Mouse (Mus musculus) lung, embryonic 16.5 days (tissue): ENCODE results near the gene Emg1. TPM values are rescaled to one million over a fixed set of nuclear protein-coding genes. Genes with fewer than 3 reads are reported as not detected.

Experiments used
- ATAC-seq: fragments of 200-750 bp; cut with Nextera tagmentation; 2 replicates; pipeline ENCODE4 v1.8.0; 2017; ENCODE audit warnings: low read depth, mild to moderate bottlenecking, moderate library complexity
- H3K27ac ChIP-seq: fragments of 300-500 bp; sonication (generic); 2 replicates; pipeline ENCODE4 v1.5.1; 2014; ENCODE audit warnings: mild to moderate bottlenecking, control low read depth, low read length
- H3K27me3 ChIP-seq: fragments of 300-500 bp; sonication (generic); 2 replicates; pipeline ENCODE4 v1.6.1; 2014; ENCODE audit warnings: low read depth, low read length, mixed read lengths; ENCODE audit not compliant: control insufficient read depth, insufficient read depth
- H3K36me3 ChIP-seq: fragments of 300-500 bp; sonication (generic); 2 replicates; pipeline ENCODE4 v1.6.1; 2014; ENCODE audit warnings: low read length; ENCODE audit not compliant: control insufficient read depth, insufficient read depth
- H3K4me1 ChIP-seq: fragments of 300-500 bp; sonication (generic); replicated peaks from 2 replicates; pipeline ENCODE4 v1.6.1; 2014; ENCODE audit warnings: low read length, mixed read lengths; ENCODE audit not compliant: control insufficient read depth, insufficient read depth
- H3K4me2 ChIP-seq: fragments of 300-500 bp; sonication (generic); 2 replicates; pipeline ENCODE4 v1.6.1; 2014; ENCODE audit warnings: low read depth, low read length, control low read depth
- H3K4me3 ChIP-seq: fragments of 300-500 bp; sonication (generic); 2 replicates; pipeline ENCODE4 v1.5.1; 2014; ENCODE audit warnings: mild to moderate bottlenecking, low read length, control low read depth
- H3K9ac ChIP-seq: fragments of 300-500 bp; sonication (generic); 2 replicates; pipeline ENCODE4 v1.6.1; 2014; ENCODE audit warnings: low read length, control low read depth
- H3K9me3 ChIP-seq: fragments of 300-500 bp; sonication (generic); 2 replicates; pipeline ENCODE4 v1.6.1; 2016; ENCODE audit warnings: low read length; ENCODE audit not compliant: control insufficient read depth
- WGBS: fragments of 180-500 bp; shearing (Covaris S2); extraction: QIAGEN DNeasy Blood & Tissue Kit; methylation state at CpG from one replicate; pipeline ENCODE4 v1.1.7; 2014; 5-methylcytosine and 5-hydroxymethylcytosine counted together
- microRNA counts: library from miRNA; unstranded; fragments of <30 nt; microRNA quantifications from one replicate; lab custom pipeline; 2016
- microRNA-seq: library from miRNA; unstranded; fragments of <30 nt; microRNA quantifications from one replicate; pipeline ENCODE4, GENCODE M21; 2016
- polyA plus RNA-seq: library from polyadenylated mRNA; unstranded; fragments of >200 nt; fragmentation: Nextera tagmentation; extraction: Ambion mirVana; gene quantifications from 2 replicates; pipeline ENCODE4 v1.2.1, GENCODE M21; 2015

The Emg1 gene
- polyA plus RNA-seq, 1 experiment from 2014 or later, result 192 TPM

DNA sequence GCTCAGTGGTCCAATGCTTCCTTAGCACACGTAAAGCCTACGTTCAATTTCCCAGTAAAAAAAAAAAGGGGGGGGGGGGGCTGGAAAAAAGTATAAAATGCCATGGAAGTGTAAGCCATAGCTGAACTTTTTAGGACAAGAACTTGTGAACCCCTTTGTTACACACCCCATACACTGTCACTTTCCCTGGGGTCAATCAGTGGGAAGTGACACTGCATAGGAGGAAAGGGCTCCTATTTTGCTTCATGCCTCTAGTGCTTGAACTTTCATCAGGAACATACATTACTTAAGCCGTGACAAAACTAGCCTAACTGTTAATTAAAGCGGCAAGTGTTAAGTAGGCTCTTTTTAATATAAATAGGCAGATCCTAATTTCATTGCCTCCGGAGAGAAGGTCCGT, 50.0 kb downstream of the Emg1 start:
- no peak for ATAC-seq
- H3K9me3 ChIP-seq, result no peaks in the 10 kb centered on the region
- H3K27me3 ChIP-seq, result no peaks in the 10 kb centered on the region
- H3K9ac ChIP-seq, result peak overlapping the region; percentile 70
- H3K4me1 ChIP-seq, result peaks cover 4% of the 10 kb centered on the region; the same call in 1 of the 2 replicates
- H3K27ac ChIP-seq, result peak overlapping the region; percentile 79
- WGBS, result 27% methylated on average over 6 of the region's 6 CpGs
- peak overlapping the region; percentile 81 for H3K4me3 ChIP-seq
- peak overlapping the region; percentile 56 for H3K4me2 ChIP-seq
- no peaks in the 10 kb centered on the region for H3K36me3 ChIP-seq

DNA sequence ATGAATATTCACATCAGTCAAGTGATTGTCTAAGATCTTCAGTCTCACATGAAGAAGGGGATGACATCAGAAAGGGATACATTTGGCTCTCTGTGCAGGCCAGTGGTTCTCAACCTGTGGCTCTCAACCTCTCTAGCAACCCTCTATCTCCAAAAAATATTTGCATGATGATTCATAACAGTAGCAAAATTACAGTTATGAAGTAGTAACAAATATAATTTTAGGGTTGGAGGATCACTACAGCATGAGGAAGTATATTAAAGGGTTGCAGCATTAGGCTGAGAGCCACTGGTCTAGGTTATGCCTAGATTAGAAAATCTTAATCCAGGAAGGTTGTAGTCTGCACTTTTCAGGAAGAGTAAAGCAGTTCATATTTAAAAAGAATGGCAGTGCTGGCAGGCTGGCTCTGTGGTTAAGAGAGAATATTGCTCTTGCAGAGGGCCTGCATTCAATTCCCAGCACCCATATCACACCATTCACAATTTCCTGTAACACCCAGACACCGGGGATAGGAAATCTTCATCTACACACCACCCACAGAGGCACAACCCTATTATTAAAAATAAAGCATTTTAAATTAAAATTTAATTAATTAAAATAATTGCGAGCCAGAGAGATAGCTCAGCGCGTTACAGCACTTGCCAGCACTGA, 50.7 kb downstream of the Emg1 start:
- H3K4me3 ChIP-seq, result no peak overlapping the region
- no peaks in the 10 kb centered on the region for H3K36me3 ChIP-seq
- no peak overlapping the region for H3K9ac ChIP-seq
- no peak overlapping the region for H3K4me2 ChIP-seq
- no peaks in the 10 kb centered on the region for H3K9me3 ChIP-seq
- no peak for ATAC-seq
- no peak overlapping the region for H3K27ac ChIP-seq
- no peaks in the 10 kb centered on the region for H3K27me3 ChIP-seq
- H3K4me1 ChIP-seq, result peaks cover 4% of the 10 kb centered on the region; the same call in 1 of the 2 replicates
- WGBS, result 96% methylated on average over 4 of the region's 4 CpGs

DNA sequence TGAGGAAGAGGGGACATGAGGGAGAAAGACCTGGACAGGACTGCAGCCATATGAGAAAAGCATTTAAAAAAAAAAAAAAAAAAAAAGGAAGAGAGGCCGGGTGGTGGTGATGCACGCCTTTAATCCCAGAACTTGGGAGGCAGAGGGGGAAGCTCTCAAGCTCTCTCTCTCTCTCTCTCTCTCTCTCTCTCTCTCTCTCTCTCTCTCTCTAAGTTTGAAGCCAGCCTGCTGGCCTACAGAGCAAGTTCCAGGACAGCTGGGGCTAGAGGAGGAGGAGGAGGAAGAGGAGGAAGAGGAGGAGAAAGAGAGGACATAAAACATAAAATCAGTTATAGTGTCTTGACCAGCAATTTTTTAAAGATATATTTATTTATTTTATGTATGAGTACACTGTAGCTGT, 53.9 kb downstream of the Emg1 start:
- Histone ChIP-seq H3K9me3 (peaks cover 3% of the 10 kb centered on the region), H3K4me2 (no peak overlapping the region), H3K36me3 (no peaks in the 10 kb centered on the region), H3K9ac (no peak overlapping the region), H3K27ac (no peak overlapping the region), H3K27me3 (no peaks in the 10 kb centered on the region), H3K4me3 (no peak overlapping the region), H3K4me1 (peaks cover 2% of the 10 kb centered on the region; the same call in 1 of the 2 replicates)
- WGBS, result 89% methylated on average over 2 of the region's 2 CpGs
- ATAC-seq, result no peak

DNA sequence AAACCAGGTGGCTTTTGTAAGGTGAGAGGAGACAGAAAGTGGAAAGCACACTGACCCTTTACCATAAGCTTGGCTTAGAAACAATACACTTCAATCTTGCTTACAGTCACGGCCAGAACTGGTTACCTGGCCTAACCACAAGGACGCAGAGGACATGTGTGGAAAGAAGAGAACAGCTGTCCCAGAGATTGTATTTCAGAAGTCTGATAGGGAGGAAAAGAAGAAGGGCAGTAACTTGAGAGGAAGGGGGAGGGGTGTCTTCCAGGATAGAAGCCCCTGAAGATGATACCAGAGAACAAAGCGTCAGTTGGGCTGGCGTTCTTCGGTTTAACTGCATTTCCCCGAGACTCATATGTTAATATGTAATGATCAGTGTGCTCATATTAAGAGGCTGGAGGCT, 56.1 kb downstream of the Emg1 start:
- Histone ChIP-seq H3K27me3 (no peaks in the 10 kb centered on the region), H3K4me2 (no peak overlapping the region), H3K4me3 (no peak overlapping the region), H3K4me1 (no peaks in the 10 kb centered on the region), H3K9me3 (peaks cover 5% of the 10 kb centered on the region), H3K9ac (no peak overlapping the region), H3K36me3 (no peaks in the 10 kb centered on the region), H3K27ac (no peak overlapping the region)
- whole genome bisulfite sequencing, result 25% methylated on average over 6 of the region's 6 CpGs
- no peak for ATAC-seq

MicroRNA genes within 50 kb of the gene (microRNA counts, 519-probe panel; counts per million panel counts)
- 3,771 counts per million, percentile 77 among the panel's probes with 10 or more counts for microRNA mmu-miR-141 (lab: Ali Mortazavi, UCI)
- 4,485 counts per million, percentile 91 among the panel's probes with 10 or more counts for microRNA mmu-miR-200c (lab: Ali Mortazavi, UCI)

Small RNAs within 50 kb of the gene (microRNA-seq; reads per million reads assigned to microRNA genes)
- gene Mir141 (2,031 reads per million, percentile 81 among the genes with 10 or more reads in this experiment), gene Mir200c (12,503 reads per million, percentile 95 among the genes with 10 or more reads in this experiment)

Other genes with a start within 250 kb of the Emg1 start
- gene Clstn3, start 247.4 kb downstream of the Emg1 start, polyA plus RNA-seq, result 2.0 and 2.3 TPM in 2 replicates
- 0.68 and 0.91 TPM in 2 replicates for gene C1rl, start 219.1 kb downstream of the Emg1 start, polyA plus RNA-seq
- 6.0 and 7.5 TPM in 2 replicates for gene C1ra, start 199.8 kb downstream of the Emg1 start, polyA plus RNA-seq
- gene C1s1, start 169.8 kb downstream of the Emg1 start, polyA plus RNA-seq, result 3.9 and 6.7 TPM in 2 replicates
- gene C1rb, start 141.9 kb downstream of the Emg1 start, polyA plus RNA-seq, result not detected in 2 replicates
- gene C1s2, start 76.1 kb downstream of the Emg1 start, polyA plus RNA-seq, result 0.08 TPM in 1 of 2 replicates, not detected in the other
- 60.9 and 61.9 TPM in 2 replicates for gene Lpcat3, start 49.2 kb downstream of the Emg1 start, polyA plus RNA-seq
- gene Phb2, start 158 bp upstream of the Emg1 start, polyA plus RNA-seq, result 254 and 278 TPM in 2 replicates
- 21.3 and 27.3 TPM in 2 replicates for gene Ptpn6, start 26.5 kb upstream of the Emg1 start, polyA plus RNA-seq
- gene Grcc10, start 29.2 kb upstream of the Emg1 start, polyA plus RNA-seq, result 430 and 446 TPM in 2 replicates
- not detected in 2 replicates for gene Gm45234, start 43.8 kb upstream of the Emg1 start, polyA plus RNA-seq
- 14.0 and 14.7 TPM in 2 replicates for gene Atn1, start 44.3 kb upstream of the Emg1 start, polyA plus RNA-seq
- gene Eno2, start 57.5 kb upstream of the Emg1 start, polyA plus RNA-seq, result 3.5 and 4.7 TPM in 2 replicates
- gene Lrrc23, start 67.5 kb upstream of the Emg1 start, polyA plus RNA-seq, result 34.0 and 44.7 TPM in 2 replicates
- gene Spsb2, start 96.5 kb upstream of the Emg1 start, polyA plus RNA-seq, result 13.6 and 14.2 TPM in 2 replicates
- 680 and 700 TPM in 2 replicates for gene Tpi1, start 102.1 kb upstream of the Emg1 start, polyA plus RNA-seq
- gene Usp5, start 117.3 kb upstream of the Emg1 start, polyA plus RNA-seq, result 138 and 139 TPM in 2 replicates
- gene Cdca3, start 117.4 kb upstream of the Emg1 start, polyA plus RNA-seq, result 175 and 176 TPM in 2 replicates
- gene Gnb3, start 128.1 kb upstream of the Emg1 start, polyA plus RNA-seq, result 0.29 and 0.34 TPM in 2 replicates
- 8.3 and 15.3 TPM in 2 replicates for gene P3h3, start 145.6 kb upstream of the Emg1 start, polyA plus RNA-seq
- 0.54 and 1.3 TPM in 2 replicates for gene Gpr162, start 151.8 kb upstream of the Emg1 start, polyA plus RNA-seq
- gene Cd4, start 176.0 kb upstream of the Emg1 start, polyA plus RNA-seq, result 0.13 and 0.44 TPM in 2 replicates
- 1.2 TPM in 2 replicates for gene Lag3, start 199.5 kb upstream of the Emg1 start, polyA plus RNA-seq
- gene Ptms, start 207.9 kb upstream of the Emg1 start, polyA plus RNA-seq, result 341 and 346 TPM in 2 replicates
- 317 and 323 TPM in 2 replicates for gene Mlf2, start 219.2 kb upstream of the Emg1 start, polyA plus RNA-seq